Mouse (Mus musculus) liver, embryonic 14.5 days (tissue): ENCODE measurements around the gene Cwc27. TPM values are rescaled to one million over a fixed set of nuclear protein-coding genes. Genes with fewer than 3 reads are reported as not detected.

ENCODE experiments used
- ATAC-seq: fragments of 200-750 bp; cut with Nextera tagmentation; 2 replicates; pipeline ENCODE4 v1.8.0; 2017; ENCODE audit warnings: moderate number of reproducible peaks, mild to moderate bottlenecking, moderate library complexity; ENCODE audit not compliant: insufficient read depth
- DNase-seq, 3 experiments: peaks; one replicate each; pipeline ENCODE4 v3.0.0-alpha.2; 2012 to 2013; ENCODE audit warnings: low read depth in 3 of 3, low spot score in 3 of 3
- H3K27ac ChIP-seq: fragments of 300-500 bp; sonication (generic); 2 replicates; pipeline ENCODE4 v1.5.1; 2014; ENCODE audit warnings: moderate library complexity, mild to moderate bottlenecking, control low read depth, inconsistent platforms
- H3K27me3 ChIP-seq: fragments of 300-500 bp; sonication (generic); 2 replicates; pipeline ENCODE4 v1.6.1; 2014; ENCODE audit warnings: mild to moderate bottlenecking, low read length, moderate library complexity; ENCODE audit not compliant: control insufficient read depth, insufficient read depth
- H3K36me3 ChIP-seq: fragments of 300-500 bp; sonication (generic); replicated peaks from 2 replicates; pipeline ENCODE4 v1.6.1; 2014; ENCODE audit warnings: low read depth; ENCODE audit not compliant: control insufficient read depth, insufficient read depth
- H3K4me1 ChIP-seq, 2 experiments: fragments of 200-500 bp in 1 of 2; fragments of 300-500 bp in 1 of 2; sonication (generic) in 1 of 2; replicated peaks; 2 replicates each; pipeline ENCODE4 v1.6.1; 2012 to 2014; ENCODE audit warnings: antibody characterized with exemption in 1 of 2, inconsistent platforms in 1 of 2, low read length in 1 of 2; ENCODE audit not compliant: control insufficient read depth in 2 of 2, insufficient read depth in 2 of 2
- H3K4me2 ChIP-seq: fragments of 300-500 bp; sonication (generic); 2 replicates; pipeline ENCODE4 v1.6.1; 2014; ENCODE audit warnings: low read depth, mild to moderate bottlenecking, control low read depth, moderate library complexity
- H3K4me3 ChIP-seq, 2 experiments: fragments of 200-500 bp in 1 of 2; fragments of 300-500 bp in 1 of 2; sonication (generic) in 1 of 2; 2 replicates each; pipeline ENCODE4 v1.5.1; 2012 to 2014; ENCODE audit warnings: low read depth in 2 of 2, low read length in 2 of 2, mild to moderate bottlenecking in 2 of 2, control low read depth in 1 of 2, inconsistent platforms in 1 of 2, moderate library complexity in 1 of 2; ENCODE audit not compliant: insufficient read depth in 1 of 2
- H3K9ac ChIP-seq: fragments of 300-500 bp; sonication (generic); replicated peaks from 2 replicates; pipeline ENCODE4 v1.6.1; 2014; ENCODE audit warnings: mild to moderate bottlenecking, control low read depth, moderate library complexity
- H3K9me3 ChIP-seq: fragments of 300-500 bp; sonication (generic); 2 replicates; pipeline ENCODE4 v1.6.1; 2016; ENCODE audit warnings: low read length, mixed read lengths; ENCODE audit not compliant: control insufficient read depth
- CTCF ChIP-seq: IDR thresholded peaks from 2 replicates; pipeline ENCODE4 v1.5.1; 2016; ENCODE audit warnings: antibody characterized with exemption, low read depth, control low read depth
- EP300 ChIP-seq: IDR thresholded peaks from 2 replicates; pipeline ENCODE4 v1.6.1; 2016; ENCODE audit warnings: antibody characterized with exemption, low read depth
- WGBS: fragments of 180-500 bp; shearing (Covaris S2); extraction: QIAGEN DNeasy Blood & Tissue Kit; methylation state at CpG from one replicate; pipeline ENCODE4 v1.1.7; 2014; ENCODE audit not compliant: insufficient replicate concordance; 5-methylcytosine and 5-hydroxymethylcytosine counted together
- polyA plus RNA-seq, 2 experiments: library from polyadenylated mRNA; depleted of rRNA in 1 of 2; stranded (reverse) in 1 of 2; unstranded in 1 of 2; fragments of >200 nt; fragmentation: Nextera tagmentation in 1 of 2; extraction: Ambion mirVana in 1 of 2; gene quantifications; 2 replicates each; pipeline versions ENCODE4 v1.2.1 to v1.2.3; 2012 to 2014

Gene Cwc27
- polyA plus RNA-seq, 2 experiments: 4.9 to 7.8 TPM

DNA sequence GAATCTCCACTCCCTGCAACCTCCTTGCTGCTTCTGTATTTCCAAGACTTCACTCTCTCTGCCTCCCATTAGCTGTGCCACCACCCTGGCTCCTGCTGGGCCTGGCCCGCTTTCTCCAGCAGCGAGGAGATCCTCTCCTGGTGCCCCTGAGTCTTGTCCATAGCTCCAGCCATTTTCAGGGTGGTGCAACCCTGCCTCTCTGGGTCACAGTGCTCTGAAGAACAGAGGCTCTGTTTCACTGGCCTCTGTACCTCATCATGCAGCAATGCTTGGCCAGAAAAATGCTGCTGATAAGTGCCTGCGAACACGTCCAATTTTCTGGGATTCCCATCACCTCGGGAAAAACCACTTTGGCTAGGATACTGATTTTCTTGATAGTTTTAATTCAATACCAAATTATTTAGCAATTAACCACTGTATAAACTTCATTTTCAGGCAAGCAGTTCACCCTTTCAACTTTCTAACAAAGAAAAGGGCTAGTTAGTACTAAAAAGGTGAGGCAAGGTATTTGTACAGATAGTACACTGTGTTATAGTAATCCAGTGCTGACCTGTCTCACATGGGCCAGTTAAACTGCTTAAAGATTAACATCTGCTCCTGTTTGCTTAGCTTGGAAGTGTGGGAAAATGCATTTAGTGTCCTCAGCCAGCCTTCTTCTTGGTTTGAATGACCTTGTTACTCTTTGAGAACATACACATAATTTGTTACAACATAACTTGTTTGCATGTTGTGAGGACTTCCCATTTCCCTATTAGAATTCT lies 176.1 kb downstream of the Cwc27 start:
- peaks cover 0 to 4% of the 10 kb centered on the region in 2 experiments; a peak in 1 of 4 replicates for H3K4me1 ChIP-seq
- ATAC-seq (peak; percentile 63), DNase-seq (peak in 1 of 3 experiments; percentile 9)
- H3K27ac ChIP-seq: peak overlapping the region; percentile 36
- no peak overlapping the region for H3K4me2 ChIP-seq
- no peaks in the 10 kb centered on the region for H3K36me3 ChIP-seq
- WGBS: 70% methylated on average over 5 of the region's 5 CpGs
- no peaks in the 10 kb centered on the region for H3K9me3 ChIP-seq
- no peak overlapping the region for H3K9ac ChIP-seq
- TF ChIP-seq CTCF (no peak), EP300 (no peak)
- no peaks in the 10 kb centered on the region for H3K27me3 ChIP-seq
- H3K4me3 ChIP-seq: no peak overlapping the region

DNA sequence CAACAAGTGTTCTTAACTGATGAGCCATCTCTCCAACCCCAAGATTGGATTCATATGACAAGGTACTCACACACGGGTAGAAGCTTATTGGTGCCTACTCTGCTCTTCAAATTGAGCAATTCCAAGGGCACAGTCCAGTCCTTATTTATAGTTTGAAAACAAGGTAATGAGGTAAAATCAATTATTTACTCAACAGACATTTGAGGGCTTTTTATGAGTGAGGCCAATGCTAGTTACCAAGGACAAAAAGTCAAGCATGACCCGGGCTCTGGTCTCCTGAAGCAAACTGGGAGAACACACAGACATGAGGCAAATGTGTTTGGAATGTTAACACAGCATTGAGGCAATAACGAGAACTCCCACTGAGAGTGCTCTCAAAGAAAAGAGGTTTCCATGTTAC lies 178.0 kb downstream of the Cwc27 start:
- H3K4me2 ChIP-seq: no peak overlapping the region
- TF ChIP-seq CTCF (no peak), EP300 (no peak)
- H3K9ac ChIP-seq: no peak overlapping the region
- H3K4me1 ChIP-seq: peaks cover 0 to 4% of the 10 kb centered on the region in 2 experiments; a peak in 1 of 4 replicates
- ATAC-seq (peak; percentile 40), DNase-seq (peak in 1 of 3 experiments; percentile 7)
- no peak overlapping the region for H3K4me3 ChIP-seq
- no peak overlapping the region for H3K27ac ChIP-seq
- no peaks in the 10 kb centered on the region for H3K27me3 ChIP-seq
- H3K36me3 ChIP-seq: no peaks in the 10 kb centered on the region
- H3K9me3 ChIP-seq: no peaks in the 10 kb centered on the region
- 56% methylated on average over 3 of the region's 3 CpGs for WGBS

DNA sequence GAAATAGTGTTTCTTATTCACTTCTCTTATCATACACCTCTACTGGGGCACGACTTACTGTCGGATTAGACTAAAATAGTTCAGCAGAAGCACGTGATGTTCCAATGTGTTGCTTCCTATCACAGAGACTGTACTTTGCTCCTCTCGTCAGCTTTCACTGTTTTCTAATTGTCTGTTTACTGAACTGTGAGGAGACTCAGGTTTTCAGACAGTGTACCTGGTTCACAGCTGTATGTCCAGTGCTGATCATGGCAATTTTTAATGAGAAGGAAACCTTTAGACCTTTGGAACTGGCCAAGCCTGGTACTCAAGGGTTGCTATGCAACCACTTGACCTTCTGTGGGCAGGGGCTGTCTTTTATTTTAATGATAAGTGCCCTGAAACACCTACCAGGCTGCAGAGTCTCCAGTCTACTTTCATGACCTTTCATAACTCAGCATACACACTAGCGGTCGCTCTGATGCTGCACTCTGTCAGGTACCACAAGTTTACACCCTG lies 180.9 kb downstream of the Cwc27 start:
- ATAC-seq (peak; percentile 24; the same call in 1 of the 2 replicates), DNase-seq (no peak)
- Histone ChIP-seq H3K9ac (no peak overlapping the region), H3K4me3 (no peak overlapping the region), H3K4me1 (peaks cover 0 to 4% of the 10 kb centered on the region in 2 experiments; a peak in 1 of 4 replicates), H3K36me3 (no peaks in the 10 kb centered on the region), H3K27me3 (no peaks in the 10 kb centered on the region), H3K4me2 (no peak overlapping the region), H3K9me3 (no peaks in the 10 kb centered on the region), H3K27ac (no peak overlapping the region)
- TF ChIP-seq EP300 (no peak), CTCF (no peak)
- WGBS: 60% methylated on average over 6 of the region's 6 CpGs

DNA sequence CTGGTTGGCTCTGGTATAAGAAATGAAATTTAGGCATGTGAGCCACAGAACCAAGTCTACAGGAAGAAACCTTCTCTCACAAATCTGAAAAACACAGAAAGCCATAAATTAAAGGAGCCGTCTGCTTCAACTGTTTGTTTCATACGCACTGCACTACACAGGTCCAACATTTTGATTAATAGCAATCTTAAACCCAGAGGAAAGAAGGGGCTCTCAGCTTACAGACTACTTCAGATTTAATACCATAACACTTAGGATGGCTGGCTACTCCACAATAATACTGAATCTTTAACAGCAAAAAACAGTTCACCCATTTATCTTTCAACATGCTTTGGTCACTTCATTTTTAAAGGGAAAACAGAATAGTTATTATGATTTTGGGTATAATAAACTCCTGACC lies 182.2 kb downstream of the Cwc27 start:
- WGBS: 73% methylated on average over 2 of the region's 2 CpGs
- Histone ChIP-seq H3K9ac (no peak overlapping the region), H3K4me2 (no peak overlapping the region), H3K4me1 (peaks cover 0 to 4% of the 10 kb centered on the region in 2 experiments; a peak in 1 of 4 replicates), H3K4me3 (no peak overlapping the region), H3K9me3 (no peaks in the 10 kb centered on the region), H3K36me3 (no peaks in the 10 kb centered on the region), H3K27ac (no peak overlapping the region), H3K27me3 (no peaks in the 10 kb centered on the region)
- ATAC-seq (no peak), DNase-seq (no peak)
- TF ChIP-seq EP300 (no peak), CTCF (no peak)

DNA sequence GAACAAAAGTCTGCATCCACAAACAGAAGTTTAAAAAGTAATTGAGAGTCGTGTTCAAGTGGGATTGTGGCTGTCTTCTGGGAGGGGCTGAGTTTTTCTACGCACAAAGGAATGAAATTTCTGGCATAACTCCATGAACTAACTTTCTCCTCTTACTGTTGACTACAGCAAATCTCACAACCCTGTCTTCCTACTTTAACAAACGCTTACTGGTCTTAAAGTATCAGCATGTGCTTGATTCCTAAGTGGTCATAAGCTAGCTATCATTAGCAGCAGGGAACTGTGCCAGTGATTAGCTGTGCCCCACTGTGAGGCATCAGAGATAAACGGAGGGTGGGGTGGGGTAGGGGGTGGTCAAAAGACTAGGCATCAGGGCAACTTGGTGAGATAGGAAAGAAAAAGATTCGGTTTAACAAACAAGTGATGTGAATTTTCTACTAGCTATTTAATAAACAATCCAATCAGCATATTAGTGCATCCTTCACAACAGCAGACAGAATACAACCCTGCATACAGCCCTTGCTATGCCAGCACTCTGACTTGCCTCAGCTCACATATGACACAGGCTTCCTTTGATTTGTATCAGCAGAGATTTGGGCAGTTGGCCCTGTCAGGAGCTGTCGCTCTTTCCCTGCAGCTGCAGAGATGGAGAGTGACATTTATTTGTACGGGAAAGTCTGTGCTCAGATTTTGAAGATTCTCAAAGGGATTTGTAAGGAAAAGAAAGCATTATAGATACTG lies 184.3 kb downstream of the Cwc27 start:
- no peak overlapping the region for H3K4me2 ChIP-seq
- ATAC-seq (no peak), DNase-seq (no peak)
- WGBS: 40% methylated on average over 7 of the region's 7 CpGs
- no peak overlapping the region for H3K27ac ChIP-seq
- no peak overlapping the region for H3K9ac ChIP-seq
- H3K4me1 ChIP-seq: peaks cover 0 to 7% of the 10 kb centered on the region in 2 experiments; a peak in 2 of 4 replicates
- H3K27me3 ChIP-seq: no peaks in the 10 kb centered on the region
- TF ChIP-seq EP300: 0 out of 2 replicates have a peak, but pooled peaks have one; percentile 14
- TF ChIP-seq CTCF: no peak
- no peaks in the 10 kb centered on the region for H3K9me3 ChIP-seq
- no peaks in the 10 kb centered on the region for H3K36me3 ChIP-seq
- no peak overlapping the region for H3K4me3 ChIP-seq
